Mouse (Mus musculus): ENCODE measurements at regions not wholly inside any gene's neighbourhood (a gene's known extent, or its start where the extent isn't known, plus 50 kb on each side); places are given as distances from the start of the nearest gene placed in this dataset.
"Not testable (repeated sequence)": the region's sequence is repeated elsewhere in the genome, so short reads cannot be mapped to it uniquely, and the experiment has no call there.

GRCm38 (mm10) chr16:12516834-12517685 is 533.1 kb downstream of the Shisa9 start:
- DNase-seq (ENCODE audit: extremely low spot score in 1 of 2, low spot score in 1 of 2): peak in 1 of 2 experiments; percentile 24

- no peak for DNase-seq (ENCODE audit: extremely low spot score in 1 of 2, low spot score in 1 of 2)
These were observed 534.4 kb downstream of the Shisa9 start for GRCm38 (mm10) chr16:12518264-12518663.

GRCm38 (mm10) chr16:12521711-12522476 is 538.0 kb downstream of the Shisa9 start:
- DNase-seq (ENCODE audit: extremely low spot score in 1 of 2, low spot score in 1 of 2): no peak

- no peak for DNase-seq (ENCODE audit: extremely low spot score in 1 of 2, low spot score in 1 of 2)
These were observed 561.0 kb upstream of the Ercc4 start for GRCm38 (mm10) chr16:12548462-12548861.

- peak; percentile 1 to 39 for DNase-seq (ENCODE audit: extremely low spot score in 1 of 2, low spot score in 1 of 2)
These were observed 520.6 kb upstream of the Ercc4 start for GRCm38 (mm10) chr16:12588889-12589288.

DNA sequence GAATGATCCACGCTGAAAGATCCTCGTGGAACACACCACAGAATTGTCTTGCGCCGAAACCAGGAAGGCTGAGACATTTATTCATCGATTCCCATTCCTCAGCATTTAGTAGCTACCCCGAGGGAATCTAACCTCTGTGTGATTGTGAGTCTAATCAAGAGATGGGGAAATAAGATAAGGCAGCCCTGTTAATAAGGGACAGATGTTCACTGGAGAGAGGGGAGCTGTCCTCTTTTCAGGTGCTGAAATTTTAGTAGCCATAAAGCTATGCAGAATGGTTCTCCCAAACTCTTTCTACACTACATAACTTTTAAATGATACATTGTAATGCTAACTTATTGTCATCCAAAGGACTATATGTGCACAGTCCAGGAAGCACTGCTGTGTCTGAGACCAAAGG is 501.2 kb upstream of the Ercc4 start:
- no peak for DNase-seq (ENCODE audit: extremely low spot score in 1 of 2, low spot score in 1 of 2)

DNA sequence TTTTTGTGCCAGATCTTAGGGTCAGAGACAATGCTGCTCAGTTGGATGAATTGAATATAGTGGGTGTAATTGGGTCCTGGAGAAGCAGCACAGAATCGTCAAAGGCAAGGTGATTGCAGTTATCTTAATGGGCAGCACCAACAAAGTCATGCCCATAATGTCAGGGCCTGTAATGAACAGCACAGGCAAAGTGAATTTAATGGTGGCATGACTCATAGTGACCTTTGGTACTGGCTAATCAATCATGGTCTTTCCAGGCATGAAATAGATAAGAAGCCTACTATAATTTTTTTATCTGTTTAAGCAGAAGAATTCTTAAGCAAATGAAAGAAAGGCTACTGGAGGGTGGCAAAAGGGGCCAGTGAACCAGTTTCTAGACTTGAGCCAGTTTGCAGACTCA is 498.4 kb upstream of the Ercc4 start:
- DNase-seq (ENCODE audit: extremely low spot score in 1 of 2, low spot score in 1 of 2): no peak

DNA sequence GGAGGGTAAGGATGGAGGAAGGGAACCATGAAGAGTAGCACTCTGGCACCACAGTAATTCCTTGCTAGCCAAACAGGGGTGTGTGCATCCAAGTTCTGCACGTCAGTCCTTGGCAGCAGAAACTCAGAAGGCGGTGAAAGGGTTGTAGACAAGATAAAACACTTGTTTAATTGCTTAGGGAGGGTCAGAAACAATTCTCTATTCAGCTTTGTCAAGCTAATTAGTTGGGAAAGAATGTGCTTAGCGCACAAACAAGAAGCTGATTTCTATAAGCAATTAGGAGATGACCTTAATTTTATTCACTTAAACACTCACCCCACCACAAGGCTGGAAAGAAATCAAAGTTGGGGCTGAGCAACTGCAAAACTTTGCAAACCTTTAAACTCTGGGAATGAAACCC is 491.7 kb upstream of the Ercc4 start:
- DNase-seq (ENCODE audit: extremely low spot score in 1 of 2, low spot score in 1 of 2): peak in 1 of 2 experiments; percentile 3

GRCm38 (mm10) chr16:12632533-12632932 is 477.0 kb upstream of the Ercc4 start:
- no peak for DNase-seq (ENCODE audit: extremely low spot score in 1 of 2, low spot score in 1 of 2)

DNA sequence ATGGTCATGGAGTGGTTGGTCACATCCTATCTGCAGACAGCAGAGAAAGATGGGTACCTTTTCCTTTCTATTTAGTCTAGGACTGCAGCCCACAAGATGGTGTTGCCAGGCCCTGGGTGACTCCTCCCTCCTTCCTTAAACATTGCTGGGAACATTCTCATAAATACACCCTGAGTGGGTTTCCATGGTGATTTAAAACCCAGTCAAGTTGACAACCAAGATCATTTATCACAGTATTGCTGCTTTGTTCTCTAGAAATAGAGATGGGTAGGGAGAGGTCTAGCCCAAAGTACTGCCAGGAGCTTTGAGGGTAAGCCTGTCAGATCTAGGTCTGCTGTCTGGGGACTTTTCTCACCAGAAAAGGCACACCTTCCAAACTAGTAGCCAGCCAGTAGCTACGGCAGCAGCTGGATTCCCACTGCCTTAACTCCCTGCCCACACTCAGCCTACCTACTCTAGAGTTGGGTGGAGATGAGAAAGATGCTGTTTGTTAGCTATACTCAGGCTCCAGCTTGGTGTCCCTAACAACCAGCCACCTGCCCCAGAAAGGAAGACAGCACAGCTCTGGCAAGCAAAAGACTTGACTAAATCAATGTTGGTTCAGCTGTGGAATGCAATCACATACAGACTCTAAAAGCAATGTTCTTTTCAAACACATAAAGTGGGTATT is 470.4 kb upstream of the Ercc4 start:
- peak; percentile 11 to 47 for DNase-seq (ENCODE audit: extremely low spot score in 1 of 2, low spot score in 1 of 2)

DNA sequence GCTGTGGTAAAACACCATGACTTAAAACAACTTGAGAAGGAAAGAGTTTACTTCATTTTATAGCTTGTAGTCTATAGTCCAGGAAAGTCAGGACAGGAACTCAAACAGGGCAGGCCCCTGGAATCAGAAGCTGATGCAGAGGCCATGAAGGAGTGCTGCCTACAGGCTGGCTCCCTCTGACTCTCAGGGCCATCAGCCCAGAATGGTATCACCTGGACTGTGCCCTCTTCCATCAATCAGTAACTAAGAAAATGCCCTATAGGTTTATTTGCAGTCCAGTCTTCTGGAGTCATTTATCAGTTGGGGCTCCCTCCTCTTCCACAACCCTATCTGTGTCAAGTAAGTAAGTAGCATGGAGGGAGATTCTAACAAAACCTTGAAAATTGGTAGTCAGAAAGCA is 466.4 kb upstream of the Ercc4 start:
- no peak for DNase-seq (ENCODE audit: extremely low spot score in 1 of 2, low spot score in 1 of 2)

GRCm38 (mm10) chr16:12644621-12645020 is 464.9 kb upstream of the Ercc4 start:
- DNase-seq (ENCODE audit: extremely low spot score in 1 of 2, low spot score in 1 of 2): no peak

GRCm38 (mm10) chr16:12652180-12652579 is 457.3 kb upstream of the Ercc4 start:
- DNase-seq (ENCODE audit: extremely low spot score in 1 of 2, low spot score in 1 of 2): no peak

GRCm38 (mm10) chr16:12673656-12674055 is 435.8 kb upstream of the Ercc4 start:
- not testable (repeated sequence) for DNase-seq (ENCODE audit: extremely low spot score in 1 of 2, low spot score in 1 of 2)

DNA sequence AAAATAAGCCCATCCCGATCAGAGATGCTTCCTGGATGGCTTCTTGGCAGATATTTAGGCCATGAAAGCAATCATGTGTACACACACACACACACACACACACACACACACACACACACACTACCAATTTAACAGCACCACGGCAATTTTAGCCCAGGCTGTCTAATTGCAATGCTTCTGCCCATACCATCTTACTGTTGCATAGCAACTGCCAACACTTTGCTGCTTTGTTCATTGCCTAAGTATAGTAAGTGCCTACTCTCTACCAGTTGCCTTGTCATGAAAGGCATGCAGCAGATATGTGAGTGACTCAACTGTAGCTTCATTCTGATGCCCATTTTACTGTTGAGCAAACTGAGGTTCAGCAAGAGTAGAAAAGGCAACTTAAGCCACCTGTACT is 428.0 kb upstream of the Ercc4 start:
- DNase-seq (ENCODE audit: extremely low spot score in 1 of 2, low spot score in 1 of 2): peak; percentile 22 to 30

DNA sequence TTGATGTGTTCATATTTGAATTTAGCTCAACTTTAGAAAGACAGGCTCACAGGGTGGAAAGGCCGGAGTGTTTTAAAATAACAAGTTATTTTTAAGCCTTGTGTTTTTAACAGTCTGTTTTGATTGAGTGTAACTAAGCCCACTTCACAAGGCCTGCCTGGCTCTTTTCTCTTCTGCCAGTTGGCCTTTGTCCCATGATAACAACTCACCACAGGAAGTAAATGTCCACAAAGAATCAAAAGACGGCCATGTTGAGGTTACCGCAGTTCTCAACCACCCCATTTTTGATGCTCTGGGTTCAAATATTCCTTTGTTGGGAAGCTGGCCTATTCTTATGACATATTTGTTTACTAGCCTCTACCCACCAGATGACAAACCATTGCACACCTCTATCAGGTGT is 423.7 kb upstream of the Ercc4 start:
- DNase-seq (ENCODE audit: extremely low spot score in 1 of 2, low spot score in 1 of 2): no peak

DNA sequence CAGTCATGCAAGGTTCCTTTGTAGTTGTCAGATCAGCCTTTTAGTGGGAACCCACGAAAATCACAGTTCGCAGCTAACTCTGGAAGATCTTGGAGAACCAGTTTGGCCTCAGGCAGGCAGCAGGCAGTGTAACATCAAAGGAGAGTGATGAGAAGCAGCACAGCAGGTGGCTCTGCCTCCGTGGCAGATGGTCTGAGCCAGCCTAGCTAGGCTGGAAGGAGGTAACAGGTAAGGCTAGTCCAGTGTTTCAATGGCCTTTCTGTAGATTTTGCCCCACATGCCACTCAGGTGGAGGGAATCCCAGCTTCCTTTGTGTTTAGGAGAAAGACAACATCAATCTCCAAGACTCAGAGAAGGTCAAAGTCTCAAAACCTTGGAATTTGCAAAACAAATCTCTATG is 417.7 kb upstream of the Ercc4 start:
- DNase-seq (ENCODE audit: extremely low spot score in 1 of 2, low spot score in 1 of 2): no peak

DNA sequence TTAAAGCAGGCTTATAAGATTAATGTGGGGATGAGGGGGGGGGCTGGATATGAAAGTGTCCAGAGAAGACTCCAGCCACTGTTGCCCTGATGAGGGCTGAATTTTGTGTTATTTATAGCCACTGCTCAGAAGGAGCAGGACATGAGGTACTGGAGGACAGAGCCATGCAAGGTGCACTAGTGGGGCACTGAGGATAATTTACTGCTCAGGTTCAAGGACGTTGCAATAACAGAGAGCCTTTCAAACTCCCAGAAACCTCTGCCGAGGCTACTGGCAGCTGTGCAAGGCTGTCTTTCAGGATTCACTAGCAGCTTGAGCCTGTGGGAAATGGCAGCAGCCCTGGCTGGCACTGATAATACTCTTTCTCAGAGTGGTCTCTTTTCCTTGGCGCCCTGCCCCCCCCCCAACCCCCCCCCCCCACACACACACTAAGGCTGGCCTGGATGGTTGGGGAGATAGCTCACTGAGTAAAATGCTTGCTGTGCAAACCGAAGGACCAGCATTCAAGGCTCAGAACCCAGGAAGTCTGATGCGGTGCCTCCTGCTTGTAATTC is 416.7 kb upstream of the Ercc4 start:
- DNase-seq (ENCODE audit: extremely low spot score in 1 of 2, low spot score in 1 of 2): no peak

DNA sequence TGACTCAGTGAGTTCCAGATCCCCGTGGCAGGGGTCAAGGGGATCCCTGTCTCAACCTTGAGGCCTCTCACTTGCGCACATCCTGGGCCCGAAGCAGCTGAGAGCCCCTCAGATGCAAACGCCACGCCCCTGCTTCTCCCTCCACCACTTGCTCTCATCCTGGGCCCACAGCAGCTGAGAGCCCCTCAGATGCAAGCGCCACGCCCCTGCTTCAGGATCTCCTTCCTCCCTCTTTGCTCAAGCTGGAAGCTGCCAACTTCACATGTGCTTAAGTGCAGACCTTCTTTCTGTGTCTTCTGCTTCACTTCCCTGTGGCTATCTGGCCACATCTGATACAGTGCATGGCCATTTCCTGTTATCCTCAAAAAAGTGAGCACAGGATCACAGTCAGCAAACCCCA is 416.1 kb upstream of the Ercc4 start:
- DNase-seq (ENCODE audit: extremely low spot score in 1 of 2, low spot score in 1 of 2): no peak

GRCm38 (mm10) chr16:12694646-12695045 is 414.8 kb upstream of the Ercc4 start:
- no peak for DNase-seq (ENCODE audit: extremely low spot score in 1 of 2, low spot score in 1 of 2)
